In the genomic region with DNA sequence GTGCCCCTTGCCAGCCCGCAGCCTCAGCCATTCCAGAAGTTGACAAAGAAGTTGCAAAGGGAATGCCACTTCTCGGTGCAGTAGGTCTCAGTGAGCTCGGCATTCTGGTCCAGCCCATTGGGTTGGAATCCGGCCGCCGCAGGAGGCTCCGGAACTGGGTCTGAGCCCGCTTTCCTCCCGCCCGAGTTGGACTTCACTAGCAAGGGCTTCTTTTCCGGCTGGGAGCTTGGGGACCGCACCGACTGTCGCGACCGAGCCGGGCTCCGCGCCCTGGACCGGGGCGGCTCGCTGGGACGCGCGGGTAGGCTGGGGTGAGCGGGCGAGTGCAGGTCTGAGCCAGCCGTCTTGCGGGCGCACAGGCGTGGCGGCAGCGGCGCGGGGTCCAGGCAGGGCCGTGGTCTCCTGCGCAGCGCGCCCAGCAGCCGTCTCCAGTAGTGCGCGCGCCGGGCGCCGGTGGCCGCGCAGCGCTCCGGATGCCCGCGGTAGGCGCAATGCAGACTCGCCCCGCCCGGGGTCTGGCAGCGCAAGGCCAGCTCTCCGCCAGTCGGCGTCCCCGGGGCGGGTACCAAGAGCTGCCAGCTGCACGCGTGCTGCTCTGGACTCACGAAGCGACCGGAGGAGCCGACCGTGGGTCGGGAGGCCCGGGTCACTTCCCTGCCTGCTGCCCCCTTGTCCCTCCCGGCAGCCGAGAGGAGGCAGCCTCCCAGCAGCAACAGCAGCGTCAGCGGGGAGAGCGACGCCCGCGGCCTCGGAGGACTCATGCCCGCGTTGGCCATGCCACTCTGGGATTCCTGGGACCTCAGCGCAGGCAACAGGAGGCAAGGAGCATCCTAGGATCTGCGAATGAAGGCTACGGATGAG, we compare ENCODE assay signal across 8 mouse cellular contexts. TPM values are rescaled to one million over a fixed set of nuclear protein-coding genes. Genes with fewer than 3 reads are reported as not detected.
DNase-seq lines count a peak whose midpoint lies in the region; ATAC-seq and TF ChIP-seq lines count a peak whose summit lies in the region.

No protein-coding gene starts in this region.

- peak; percentile 48 for TF ChIP-seq CTCF in heart, postnatal 0 days (IDR thresholded peaks at IDR 0.05; ENCODE audit: low read depth)
- peak; percentile 29 for TF ChIP-seq CTCF in lung, adult 2 months (IDR thresholded peaks at IDR 0.05; ENCODE audit: insufficient read depth, low read length)

- H3K27ac ChIP-seq in brown adipose tissue, adult 24 weeks (replicated peaks; ENCODE audit: low read depth, low read length) = no peak overlapping the region
- H3K27ac ChIP-seq in forebrain, embryonic 12.5 days = peak overlapping the region; percentile 97
- H3K27ac ChIP-seq in heart, postnatal 0 days (ENCODE audit: low read depth) = peak overlapping the region; percentile 86

- ATAC-seq in forebrain, embryonic 12.5 days (ENCODE audit: low FRiP score) = peak; percentile 91
- ATAC-seq in heart, postnatal 0 days (ENCODE audit: insufficient read depth, low read depth) = peak; percentile 91
- ATAC-seq in neutrophil, adult 5-6 weeks (ENCODE audit: extremely low read depth, insufficient number of reproducible peaks, low FRiP score, poor library complexity, severe bottlenecking) = peak; percentile 60

- peak; percentile 60; the same call in 1 of the 2 replicates for TF ChIP-seq POLR2A in lung, adult 2 months (IDR thresholded peaks at IDR 0.05; ENCODE audit: borderline replicate concordance, extremely low read depth, low read depth, low read length)

- under 1% methylated on average over 77 of the region's 85 CpGs for WGBS in forebrain, embryonic 12.5 days
- WGBS in heart, postnatal 0 days = 0% methylated on average over 72 of the region's 85 CpGs
- under 1% methylated on average over 85 of the region's 85 CpGs for WGBS in lung, adult 2 months

- H3K4me3 ChIP-seq in brown adipose tissue, adult 24 weeks (ENCODE audit: insufficient read depth, low read depth, low read length) = peak overlapping the region; percentile 69
- H3K4me3 ChIP-seq in forebrain, embryonic 12.5 days (replicated peaks) = peak overlapping the region; percentile 90
- H3K4me3 ChIP-seq in heart, postnatal 0 days (ENCODE audit: low read depth, low read length) = peak overlapping the region; percentile 95
- peak overlapping the region; percentile 84 for H3K4me3 ChIP-seq in lung, adult 2 months (replicated peaks; ENCODE audit: extremely low read depth, low read depth, low read length)

- H3K4me1 ChIP-seq in brown adipose tissue, adult 24 weeks (ENCODE audit: control insufficient read depth, insufficient read depth, insufficient read length, low read length) = no peaks in the 10 kb centered on the region
- peaks cover 18% of the 10 kb centered on the region for H3K4me1 ChIP-seq in forebrain, embryonic 12.5 days
- H3K4me1 ChIP-seq in heart, postnatal 0 days (ENCODE audit: control insufficient read depth, insufficient read depth) = peaks cover 6% of the 10 kb centered on the region
- no peaks in the 10 kb centered on the region; the same call in 1 of the 2 replicates for H3K4me1 ChIP-seq in lung, adult 2 months (ENCODE audit: control insufficient read depth, insufficient read depth, low read length)

- no peaks in the 10 kb centered on the region for H3K36me3 ChIP-seq in forebrain, embryonic 12.5 days (replicated peaks)
- no peaks in the 10 kb centered on the region for H3K36me3 ChIP-seq in heart, postnatal 0 days (replicated peaks; ENCODE audit: control insufficient read depth, insufficient read depth, low read length)

- H3K9ac ChIP-seq in forebrain, embryonic 12.5 days = peak overlapping the region; percentile 92
- peak overlapping the region; percentile 82 for H3K9ac ChIP-seq in heart, postnatal 0 days (replicated peaks; ENCODE audit: low read depth, low read length)

- no peaks in the 10 kb centered on the region for H3K9me3 ChIP-seq in forebrain, embryonic 12.5 days
- no peaks in the 10 kb centered on the region for H3K9me3 ChIP-seq in heart, postnatal 0 days (replicated peaks; ENCODE audit: control insufficient read depth, low read length)

- peak overlapping the region; percentile 74 for H3K4me2 ChIP-seq in forebrain, embryonic 12.5 days
- peak overlapping the region; percentile 84 for H3K4me2 ChIP-seq in heart, postnatal 0 days (ENCODE audit: low read depth, low read length)

- TF ChIP-seq EP300 in heart, postnatal 0 days (IDR thresholded peaks at IDR 0.05; ENCODE audit: low read depth) = no peak

- DNase-seq in CD8-positive naive resting alpha-beta T cell, adult 2 months (ENCODE audit: low read depth in 2 of 2, low spot score in 2 of 2) = peak; percentile 38 to 44
- DNase-seq in heart, postnatal 0 days (ENCODE audit: low spot score) = peak; percentile 71
- DNase-seq in kidney, postnatal 4 days = peak; percentile 87 to 89
- peak; percentile 76 for DNase-seq in lung, adult 2 months
- peak; percentile 85 for DNase-seq in testis, postnatal 14 days (ENCODE audit: low spot score)

- no peaks in the 10 kb centered on the region for H3K27me3 ChIP-seq in forebrain, embryonic 12.5 days
- no peaks in the 10 kb centered on the region for H3K27me3 ChIP-seq in heart, postnatal 0 days (ENCODE audit: control insufficient read depth, insufficient read depth, low read length)

RNA-seq across cellular contexts. Expression of gene Fgfbp3, which starts 0.7 kb away (rescaled TPM):
- polyA plus RNA-seq in brown adipose tissue, adult 24 weeks (2012; ENCODE audit: insufficient read depth, insufficient read length, missing spikeins) = 1.1 and 1.9 TPM in 2 replicates
- 34.2 and 40.5 TPM in 2 replicates for polyA plus RNA-seq in forebrain, embryonic 12.5 days (2016; fragmentation: Nextera tagmentation; extraction: Ambion mirVana)
- total RNA-seq in heart, postnatal 0 days (2014; rRNA removed; ENCODE audit: low replicate concordance) = 3.9 and 4.6 TPM in 2 replicates
- 5.8 and 6.0 TPM in 2 replicates for polyA plus RNA-seq in heart, postnatal 0 days (2015; fragmentation: Nextera tagmentation; extraction: Ambion mirVana)
- polyA plus RNA-seq in lung, adult 2 months (2012; rRNA removed) = 5.5 and 11.0 TPM in 2 replicates
- total RNA-seq in neutrophil, adult 5-6 weeks (2017) = 1.0 and 1.8 TPM in 2 replicates

RNA-seq across cellular contexts. Expression of gene Btaf1, which starts 7.2 kb away (rescaled TPM):
- 8.0 and 10.8 TPM in 2 replicates for polyA plus RNA-seq in brown adipose tissue, adult 24 weeks (2012; ENCODE audit: insufficient read depth, insufficient read length, missing spikeins)
- polyA plus RNA-seq in forebrain, embryonic 12.5 days (2016; fragmentation: Nextera tagmentation; extraction: Ambion mirVana) = 20.3 and 20.9 TPM in 2 replicates
- total RNA-seq in heart, postnatal 0 days (2014; rRNA removed; ENCODE audit: low replicate concordance) = 12.0 and 12.6 TPM in 2 replicates
- polyA plus RNA-seq in heart, postnatal 0 days (2015; fragmentation: Nextera tagmentation; extraction: Ambion mirVana) = 2.9 and 3.0 TPM in 2 replicates
- polyA plus RNA-seq in lung, adult 2 months (2012; rRNA removed) = 4.6 and 6.3 TPM in 2 replicates
- total RNA-seq in neutrophil, adult 5-6 weeks (2017) = 80.3 and 84.3 TPM in 2 replicates
